Mouse (Mus musculus): ENCODE measurements around the gene Scn1a.

The Scn1a gene

DNA sequence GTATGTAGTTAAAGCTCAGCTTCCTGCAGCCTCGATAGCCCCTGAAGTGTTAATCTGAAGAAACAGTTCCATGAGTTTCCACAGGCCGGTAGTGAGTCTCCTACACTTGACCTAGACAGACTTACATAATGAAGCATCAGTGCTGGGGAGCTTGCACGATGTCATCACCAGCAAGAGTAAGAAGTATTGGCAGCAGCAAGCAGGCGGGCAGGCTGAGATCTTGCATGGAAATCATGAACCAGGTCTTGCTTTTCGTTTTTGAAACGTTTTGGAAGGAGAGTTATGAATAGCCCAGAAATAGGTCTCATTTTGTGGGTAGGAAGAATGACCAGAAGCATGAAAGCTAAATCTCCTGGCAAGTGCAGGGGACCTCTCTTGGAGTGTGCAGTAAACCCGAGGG lies at the start of gene Scn1a:
Gene Scn1a, minus strand, starts transcription at position 130 of the 400 bp plus-strand sequence.
- DNase-seq (ENCODE audit: low spot score in 2 of 2), result peak; percentile 27 to 55

DNA sequence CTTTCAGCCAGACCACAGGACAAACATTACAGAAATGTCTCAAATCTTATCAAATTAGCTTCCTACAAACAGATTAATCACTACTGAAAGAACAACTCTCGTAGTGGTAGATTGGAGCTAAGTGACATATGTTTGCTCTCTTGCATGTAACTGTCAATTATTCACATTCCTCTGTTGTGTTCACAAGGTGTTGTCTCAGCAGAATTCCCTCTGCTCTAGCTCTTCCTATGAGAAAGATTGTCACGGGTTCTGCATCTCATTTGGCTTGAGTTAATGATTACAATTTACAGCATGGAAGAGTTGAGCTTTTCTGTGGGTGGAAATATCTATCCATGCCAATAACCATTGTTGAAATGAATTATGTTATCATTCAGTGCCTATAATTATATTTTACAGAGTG lies 37.8 kb upstream of the Scn1a start:
- DNase-seq (ENCODE audit: low spot score in 2 of 2), result no peak

DNA sequence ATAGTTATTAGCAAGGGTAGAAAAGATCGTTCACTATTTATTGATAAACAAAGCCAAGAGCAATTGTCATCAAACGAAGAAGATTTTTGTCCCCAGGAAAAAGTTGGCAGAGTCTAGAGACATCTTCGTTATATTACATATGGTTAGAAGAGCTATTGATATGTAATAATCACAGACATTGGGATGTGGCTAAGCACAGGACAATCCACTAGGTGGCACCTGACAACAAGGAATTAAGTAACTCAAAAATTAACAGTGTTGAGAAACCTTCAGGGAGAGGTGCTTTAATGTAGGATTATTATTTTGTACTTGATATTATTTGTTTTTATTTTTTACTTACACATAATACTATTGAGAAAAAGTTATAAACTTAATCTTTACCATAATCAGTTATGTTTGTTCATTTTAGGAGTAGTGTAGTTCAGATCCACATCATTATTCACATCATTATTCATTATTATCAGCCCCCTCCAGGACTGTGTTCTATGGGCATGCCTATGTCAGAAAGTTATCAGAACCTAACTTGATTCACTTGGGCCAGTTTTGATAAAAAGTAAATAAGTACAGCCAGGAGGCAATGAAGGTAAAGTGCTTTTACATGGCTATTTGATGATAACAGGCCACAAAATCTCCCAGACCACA lies 32.7 kb upstream of the Scn1a start:
- DNase-seq (ENCODE audit: low spot score in 2 of 2), result peak in 1 of 2 experiments; percentile 50

DNA sequence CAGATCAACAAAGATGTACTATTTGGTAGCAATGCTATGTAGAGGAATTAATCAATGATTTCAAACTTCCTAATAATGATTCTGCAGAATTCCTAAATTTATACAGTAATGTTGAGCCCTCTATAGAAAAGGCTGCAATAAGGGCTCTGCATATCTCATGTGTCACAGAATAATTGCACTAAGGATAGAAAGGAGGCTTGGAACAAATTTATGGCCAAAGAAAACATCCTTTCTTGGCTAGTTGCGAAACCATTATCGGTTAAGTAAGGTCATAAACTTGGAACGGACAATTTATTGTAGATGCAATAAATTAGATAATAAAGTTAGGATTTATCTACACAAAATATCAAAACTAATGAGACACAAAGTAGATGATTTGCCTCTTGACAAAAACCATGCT lies 24.8 kb upstream of the Scn1a start:
- no peak for DNase-seq (ENCODE audit: low spot score in 2 of 2)

DNA sequence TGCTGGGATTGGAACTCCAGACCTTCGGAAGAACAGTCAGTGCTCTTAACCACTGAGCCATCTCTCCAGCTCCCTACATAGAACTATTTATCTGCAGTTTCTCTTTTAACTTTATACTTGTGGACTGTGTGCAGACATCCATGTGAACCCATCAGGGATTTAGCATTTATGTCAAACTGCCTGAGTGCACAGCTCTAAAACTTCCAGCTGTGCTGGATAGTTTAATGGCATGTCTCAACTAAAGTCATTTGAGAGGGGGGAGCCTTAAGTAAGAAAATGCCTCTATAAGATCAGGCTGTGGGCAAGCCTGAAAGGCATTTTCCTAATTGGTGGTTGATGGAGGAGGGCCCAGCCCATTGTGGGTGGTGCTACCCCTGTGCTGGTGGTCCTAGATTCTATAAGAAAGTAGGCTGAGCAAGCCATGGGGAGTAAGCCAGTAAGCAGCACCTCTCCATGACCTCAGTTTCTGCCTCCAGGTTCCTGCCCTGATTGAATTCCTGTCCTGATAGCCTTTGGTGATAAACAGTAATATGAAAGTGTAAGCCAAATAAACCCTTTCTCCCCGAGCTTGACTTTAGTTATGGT lies 24.3 kb upstream of the Scn1a start:
- DNase-seq (ENCODE audit: low spot score in 2 of 2), result no peak

GRCm38 (mm10) chr2:66463916-66464315 lies 23.3 kb upstream of the Scn1a start:
- DNase-seq (ENCODE audit: low spot score in 2 of 2), result no peak

DNA sequence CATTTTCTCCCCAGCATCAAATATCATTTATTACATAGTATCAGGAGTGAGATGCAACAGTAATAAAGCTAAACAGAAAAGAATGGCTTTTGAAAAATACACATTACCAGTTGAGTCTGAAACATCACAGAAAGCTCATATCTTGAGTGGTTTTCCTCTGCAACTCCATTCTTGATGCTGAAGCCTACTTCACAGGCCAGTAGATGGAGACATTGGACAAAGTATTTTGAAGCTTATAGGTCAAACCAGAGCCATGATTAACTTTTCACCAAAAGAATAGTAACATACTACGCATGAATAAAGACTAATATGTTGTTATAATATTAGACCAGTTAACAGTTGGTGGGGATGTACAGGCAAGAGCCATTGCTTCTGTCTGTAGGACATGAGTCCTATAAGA lies 21.8 kb upstream of the Scn1a start:
- no peak for DNase-seq (ENCODE audit: low spot score in 2 of 2)

DNA sequence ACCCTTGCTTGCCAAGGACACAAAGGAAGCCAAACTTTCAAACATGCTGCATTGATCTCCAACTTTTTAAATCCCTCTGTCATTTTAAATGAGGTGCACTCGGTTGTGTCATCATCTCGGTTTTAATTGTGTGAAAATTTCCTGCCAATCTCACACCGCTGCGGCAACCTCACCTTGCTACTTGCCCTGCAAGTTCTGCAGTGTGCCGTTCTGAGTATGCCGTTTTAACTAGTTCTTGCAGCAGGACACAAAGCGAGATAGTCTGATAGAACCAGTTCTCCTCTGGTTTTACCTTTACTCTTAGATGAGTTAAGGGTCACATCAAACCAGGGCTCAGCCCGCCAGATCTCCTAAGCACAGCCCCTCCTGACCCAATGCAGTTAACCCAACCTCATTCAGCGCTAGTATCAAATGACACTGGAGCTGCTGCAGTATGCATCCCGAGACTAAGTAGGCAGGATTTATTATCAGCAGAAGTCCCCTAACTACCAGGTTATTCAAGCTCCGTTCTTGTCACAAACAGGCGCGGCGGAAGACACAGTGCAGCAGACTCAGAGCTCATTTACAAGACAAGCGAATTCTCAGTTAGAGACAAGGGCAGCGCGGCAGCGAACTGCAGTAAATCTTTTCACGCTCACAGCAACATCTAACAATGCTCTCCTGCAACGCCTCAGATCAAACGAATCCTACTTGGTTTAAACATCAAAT lies 722 bp downstream of the Scn1a start:
- peak; percentile 34 to 44 for DNase-seq (ENCODE audit: low spot score in 2 of 2)

- no peak for DNase-seq (ENCODE audit: low spot score in 2 of 2)
Observed at GRCm38 (mm10) chr2:66436286-66436685, 4.4 kb downstream of the Scn1a start.

- DNase-seq (ENCODE audit: low spot score in 2 of 2), result peak; percentile 57 to 79
Observed at GRCm38 (mm10) chr2:66409740-66410290, 30.8 kb downstream of the Scn1a start.

- DNase-seq (ENCODE audit: low spot score in 2 of 2), result peak; percentile 43 to 65
Observed at GRCm38 (mm10) chr2:66408899-66409739, 31.5 kb downstream of the Scn1a start.

DNA sequence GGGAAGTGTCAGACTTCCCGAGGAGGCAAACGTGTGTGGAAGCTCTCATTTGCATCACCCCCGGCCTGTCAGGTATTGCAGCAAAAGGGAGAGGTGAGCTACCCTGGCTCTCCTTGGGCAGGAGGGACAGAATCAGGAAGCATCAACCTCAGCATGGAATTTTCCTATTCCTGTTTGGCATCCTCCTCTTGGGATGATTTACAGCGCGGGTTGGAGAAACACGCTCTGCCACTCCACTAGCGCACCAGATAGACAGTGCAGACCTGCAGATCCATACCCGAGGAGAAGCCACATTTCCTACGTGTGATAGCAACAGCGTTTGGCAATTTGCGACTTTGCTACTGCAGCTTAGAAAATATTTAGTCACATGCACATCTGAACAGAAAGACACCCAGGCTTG lies 32.2 kb downstream of the Scn1a start:
- DNase-seq (ENCODE audit: low spot score in 2 of 2), result peak; percentile 39 to 63

- DNase-seq (ENCODE audit: low spot score in 2 of 2), result peak in 1 of 2 experiments; percentile 23
Observed at GRCm38 (mm10) chr2:66392586-66392985, 48.1 kb downstream of the Scn1a start.

DNA sequence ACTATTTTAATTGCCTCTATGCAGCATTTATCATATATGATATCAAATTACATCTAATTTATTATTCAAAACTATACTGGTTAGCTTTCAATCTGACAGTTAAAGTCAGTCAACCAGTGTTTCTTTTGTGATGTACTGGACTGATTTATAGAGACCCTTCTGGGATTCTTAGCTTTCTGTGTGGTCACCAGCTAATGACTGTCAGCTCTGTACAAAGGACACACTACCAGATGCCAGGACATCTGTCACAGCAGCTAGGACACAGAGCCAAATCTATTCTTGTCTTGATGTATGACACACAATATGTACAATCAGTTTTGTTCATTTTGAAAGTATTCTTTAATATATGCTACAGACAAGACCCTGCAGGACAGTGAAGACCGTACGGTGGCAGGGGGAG lies 72.7 kb downstream of the Scn1a start:
- DNase-seq (ENCODE audit: low spot score in 2 of 2), result no peak

- peak in 1 of 2 experiments; percentile 15 for DNase-seq (ENCODE audit: low spot score in 2 of 2)
Observed at GRCm38 (mm10) chr2:66350590-66350989, 90.0 kb downstream of the Scn1a start.

DNA sequence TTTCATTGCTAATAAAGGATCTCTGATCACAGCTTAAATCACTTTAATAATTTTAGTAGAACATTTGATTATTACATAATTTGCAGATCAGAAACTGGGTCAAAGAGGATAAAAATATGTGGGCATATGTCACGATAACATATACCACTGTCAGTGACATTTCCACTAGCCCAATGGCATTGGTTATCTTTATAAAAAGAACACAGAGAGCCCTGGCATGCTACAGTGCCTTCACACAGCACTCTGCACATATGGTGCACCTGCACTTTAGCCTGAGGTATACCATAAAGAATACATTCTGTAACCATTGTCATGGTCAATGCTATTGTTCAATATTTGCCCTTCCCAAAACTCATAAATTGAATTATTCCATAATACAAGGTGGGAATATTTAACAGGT lies 94.0 kb downstream of the Scn1a start:
- DNase-seq (ENCODE audit: low spot score in 2 of 2), result no peak

- DNase-seq (ENCODE audit: low spot score in 2 of 2), result no peak
Observed at GRCm38 (mm10) chr2:66346181-66346580, 94.5 kb downstream of the Scn1a start.

GRCm38 (mm10) chr2:66337406-66337805 lies 103.2 kb downstream of the Scn1a start:
- no peak for DNase-seq (ENCODE audit: low spot score in 2 of 2)

- no peak for DNase-seq (ENCODE audit: low spot score in 2 of 2)
Observed at GRCm38 (mm10) chr2:66336396-66336795, 104.2 kb downstream of the Scn1a start.

- DNase-seq (ENCODE audit: low spot score in 2 of 2), result no peak
Observed at GRCm38 (mm10) chr2:66272551-66272950, 168.1 kb downstream of the Scn1a start.

DNA sequence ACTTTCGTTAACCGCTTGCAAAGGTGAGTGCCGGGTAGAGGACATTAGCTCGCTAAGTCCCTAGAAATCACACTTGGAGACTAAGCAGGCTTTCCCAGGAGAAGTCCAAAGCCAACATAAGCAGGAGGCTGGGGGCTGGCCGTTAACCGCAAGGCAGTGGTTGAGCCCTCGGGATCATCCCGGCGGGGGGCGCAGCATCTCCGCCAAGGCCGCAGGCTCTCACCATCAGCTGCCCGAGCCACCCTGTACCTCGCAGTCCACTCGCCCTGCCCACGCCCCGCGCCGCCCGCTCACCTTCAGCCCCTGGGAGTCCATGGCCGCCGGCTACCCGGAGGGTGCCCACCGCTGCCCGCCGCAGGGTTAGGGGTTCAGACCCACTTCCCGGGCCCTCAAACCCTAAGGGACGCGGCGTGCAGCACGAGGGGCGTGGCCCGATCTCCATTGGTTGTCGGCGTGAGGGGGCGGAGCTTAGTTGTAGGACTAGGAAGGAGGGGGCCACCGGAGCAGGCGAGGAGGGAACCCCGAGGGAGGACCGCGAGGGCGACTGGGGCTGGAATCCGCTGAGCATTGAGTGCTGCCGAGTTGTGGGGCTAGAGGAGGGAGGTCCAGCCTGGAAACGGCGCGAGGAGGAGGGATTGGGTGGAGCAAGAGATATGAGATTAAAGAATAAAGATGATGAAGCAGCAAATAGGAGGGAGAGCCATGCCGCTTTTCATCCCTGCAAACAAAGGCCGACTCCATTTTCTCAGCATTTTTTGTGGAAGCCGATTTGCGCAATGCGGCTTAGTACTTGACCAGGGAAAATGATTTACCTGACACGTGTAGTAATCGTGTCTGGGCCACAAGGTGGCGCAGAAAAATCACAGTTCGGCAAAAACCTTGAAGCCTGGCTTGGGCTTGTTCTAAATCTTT lies 184.2 kb downstream of the Scn1a start, which contains the start of gene Ttc21b:
Gene Ttc21b, minus strand, starts transcription at position 398 of the 912 bp plus-strand sequence.
- DNase-seq (ENCODE audit: low spot score in 2 of 2), result peak; percentile 96 to 99

Data from frontal cortex, postnatal 36 days (tissue).